Mouse (Mus musculus) midbrain, embryonic 14.5 days (tissue): Measurements from ENCODE around the gene Kcna4. TPM values are rescaled to one million over a fixed set of nuclear protein-coding genes. Genes with fewer than 3 reads are reported as not detected.

Experiments used
- ATAC-seq: fragments of 200-750 bp; cut with Nextera tagmentation; 2 replicates; pipeline ENCODE4 v1.8.0; 2017; ENCODE audit warnings: moderate number of reproducible peaks, moderate library complexity; ENCODE audit not compliant: low FRiP score, low TSS enrichment
- DNase-seq: peaks from one replicate; pipeline ENCODE4 v3.0.0-alpha.2; 2015
- H3K27ac ChIP-seq: fragments of 300-500 bp; sonication (generic); replicated peaks from 2 replicates; pipeline ENCODE4 v1.5.1; 2014; ENCODE audit warnings: mild to moderate bottlenecking, low read depth, low read length, moderate library complexity
- H3K27me3 ChIP-seq: fragments of 300-500 bp; sonication (generic); 2 replicates; pipeline ENCODE4 v1.6.1; 2014; ENCODE audit warnings: low read length, control low read depth, mixed read lengths; ENCODE audit not compliant: control insufficient read depth, insufficient read depth
- H3K36me3 ChIP-seq: fragments of 300-500 bp; sonication (generic); 2 replicates; pipeline ENCODE4 v1.6.1; 2014; ENCODE audit warnings: low read length, control low read depth; ENCODE audit not compliant: control insufficient read depth, insufficient read depth
- H3K4me1 ChIP-seq: fragments of 300-500 bp; sonication (generic); 2 replicates; pipeline ENCODE4 v1.6.1; 2014; ENCODE audit warnings: mild to moderate bottlenecking, antibody characterized with exemption, low read length, control low read depth; ENCODE audit not compliant: control insufficient read depth, insufficient read depth
- H3K4me2 ChIP-seq: fragments of 300-500 bp; sonication (generic); 2 replicates; pipeline ENCODE4 v1.6.1; 2014; ENCODE audit warnings: mild to moderate bottlenecking, low read length, moderate library complexity
- H3K4me3 ChIP-seq: fragments of 300-500 bp; sonication (generic); replicated peaks from 2 replicates; pipeline ENCODE4 v1.5.1; 2014; ENCODE audit warnings: low read depth, low read length
- H3K9ac ChIP-seq: fragments of 300-500 bp; sonication (generic); replicated peaks from 2 replicates; pipeline ENCODE4 v1.6.1; 2014; ENCODE audit warnings: mild to moderate bottlenecking, low read length, moderate library complexity
- H3K9me3 ChIP-seq: fragments of 300-500 bp; sonication (generic); 2 replicates; pipeline ENCODE4 v1.6.1; 2016; ENCODE audit warnings: low read length, control low read depth, mixed read lengths; ENCODE audit not compliant: control insufficient read depth
- WGBS: fragments of 180-500 bp; shearing (Covaris S2); extraction: QIAGEN DNeasy Blood & Tissue Kit; methylation state at CpG from one replicate; pipeline ENCODE4 v1.1.7; 2014; 5-methylcytosine and 5-hydroxymethylcytosine counted together
- polyA plus RNA-seq: library from polyadenylated mRNA; unstranded; fragments of >200 nt; fragmentation: Nextera tagmentation; extraction: Ambion mirVana; gene quantifications from 2 replicates; pipeline ENCODE4 v1.2.1, GENCODE M21; 2014

Gene Kcna4
- 5.2 and 5.7 TPM in 2 replicates for polyA plus RNA-seq

DNA sequence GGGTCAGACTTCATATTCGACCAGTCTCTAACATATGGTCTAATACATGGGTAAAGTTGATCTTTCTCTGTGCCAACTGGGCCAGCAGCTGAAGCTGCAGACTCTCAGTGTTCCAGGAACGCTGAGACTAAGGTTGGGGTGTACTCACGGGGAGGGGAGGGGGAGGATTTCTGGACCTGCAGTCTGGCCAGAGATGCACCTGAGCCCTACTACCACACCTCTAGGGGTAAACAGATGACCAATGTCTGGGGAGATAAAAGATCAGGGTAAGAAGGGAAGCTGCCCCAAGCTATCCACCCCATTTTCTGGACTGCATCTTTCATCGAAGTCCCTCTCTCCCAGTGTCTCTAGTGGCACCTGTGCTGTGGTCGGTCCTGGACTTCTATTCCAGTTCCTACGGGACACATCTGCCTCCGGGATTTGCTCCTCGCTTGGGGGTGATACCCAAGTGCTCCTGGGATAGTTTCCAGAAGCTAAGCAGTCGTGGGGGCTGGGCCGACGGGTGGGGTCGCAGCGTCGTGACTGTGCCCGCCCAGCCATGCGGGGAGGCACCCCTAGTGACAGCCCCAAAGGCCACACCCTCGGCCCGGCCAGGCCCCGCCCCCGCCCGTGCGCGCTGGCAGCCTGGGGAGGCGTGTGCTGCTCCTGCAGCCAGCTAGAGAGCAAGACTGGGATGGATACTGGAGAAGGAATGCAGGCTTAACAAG, at the start of gene Kcna4:
Gene Kcna4, plus strand, starts transcription at position 650 of the 707 bp plus-strand sequence.
- H3K36me3 ChIP-seq, result no peaks in the 10 kb centered on the region; the same call in 1 of the 2 replicates
- ATAC-seq (peak; percentile 94), DNase-seq (peak; percentile 84)
- H3K9me3 ChIP-seq, result no peaks in the 10 kb centered on the region
- H3K27me3 ChIP-seq, result no peaks in the 10 kb centered on the region
- H3K4me1 ChIP-seq, result 0 out of 2 replicates have a peak, but pooled peaks cover 3% of the 10 kb centered on the region
- H3K4me2 ChIP-seq, result peak within 1 kb of the TSS; percentile 76
- WGBS, result 5% methylated on average over 24 of the region's 24 CpGs
- peak within 1 kb of the TSS; percentile 63 for H3K9ac ChIP-seq
- peak within 1 kb of the TSS; percentile 49 for H3K4me3 ChIP-seq
- peak within 1 kb of the TSS; percentile 61; the same call in 1 of the 2 replicates for H3K27ac ChIP-seq

DNA sequence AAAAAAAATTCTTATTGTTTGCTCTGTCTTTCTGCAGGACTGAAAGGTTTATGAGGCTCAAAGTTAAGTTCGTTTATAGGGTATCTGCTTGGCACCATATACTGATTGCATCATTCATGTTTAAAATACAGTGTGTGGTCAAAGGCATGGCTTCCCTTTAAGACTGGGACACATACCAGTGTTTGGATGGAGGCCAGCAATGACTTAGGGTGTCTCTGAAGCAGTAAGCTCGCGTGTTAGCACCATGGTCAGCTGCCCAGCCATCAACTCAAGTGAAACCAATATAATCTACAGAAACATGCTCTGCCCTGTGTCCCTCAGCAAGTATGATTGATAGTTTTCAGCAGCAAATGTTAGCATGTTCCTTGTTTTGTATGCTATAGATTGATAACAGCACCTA, 32.3 kb upstream of the Kcna4 start:
- no peak overlapping the region for H3K4me2 ChIP-seq
- ATAC-seq (no peak), DNase-seq (no peak)
- H3K27me3 ChIP-seq, result no peaks in the 10 kb centered on the region
- no peak overlapping the region for H3K4me3 ChIP-seq
- no peaks in the 10 kb centered on the region for H3K9me3 ChIP-seq
- no peaks in the 10 kb centered on the region for H3K4me1 ChIP-seq
- no peak overlapping the region for H3K27ac ChIP-seq
- H3K9ac ChIP-seq, result no peak overlapping the region
- no peaks in the 10 kb centered on the region for H3K36me3 ChIP-seq
- WGBS, result 81% methylated on average over 3 of the region's 3 CpGs

DNA sequence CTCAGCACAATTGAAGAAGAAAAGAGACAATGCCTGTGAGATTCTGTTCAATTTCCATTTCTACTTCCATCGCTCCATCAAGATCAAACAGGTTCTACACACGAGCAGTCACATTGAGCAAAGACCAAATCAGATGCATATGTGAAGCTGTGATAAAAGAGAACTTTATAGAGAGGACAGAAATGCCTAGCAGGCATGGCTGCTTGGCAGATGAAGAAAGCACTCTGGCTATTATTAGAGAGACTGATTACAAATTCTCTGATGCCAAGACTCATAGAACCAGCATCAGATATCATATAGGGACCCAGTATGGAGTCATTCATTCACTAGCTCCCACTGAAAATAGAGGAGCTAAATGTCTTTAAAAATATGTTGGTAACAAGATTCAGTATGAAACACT, 24.2 kb upstream of the Kcna4 start:
- Histone ChIP-seq H3K9me3 (no peaks in the 10 kb centered on the region), H3K4me1 (no peaks in the 10 kb centered on the region), H3K27me3 (no peaks in the 10 kb centered on the region), H3K4me3 (no peak overlapping the region), H3K9ac (no peak overlapping the region), H3K4me2 (no peak overlapping the region), H3K27ac (no peak overlapping the region), H3K36me3 (no peaks in the 10 kb centered on the region)
- DNase-seq (no peak), ATAC-seq (no peak)
- WGBS, result 53% methylated on average over 2 of the region's 2 CpGs

DNA sequence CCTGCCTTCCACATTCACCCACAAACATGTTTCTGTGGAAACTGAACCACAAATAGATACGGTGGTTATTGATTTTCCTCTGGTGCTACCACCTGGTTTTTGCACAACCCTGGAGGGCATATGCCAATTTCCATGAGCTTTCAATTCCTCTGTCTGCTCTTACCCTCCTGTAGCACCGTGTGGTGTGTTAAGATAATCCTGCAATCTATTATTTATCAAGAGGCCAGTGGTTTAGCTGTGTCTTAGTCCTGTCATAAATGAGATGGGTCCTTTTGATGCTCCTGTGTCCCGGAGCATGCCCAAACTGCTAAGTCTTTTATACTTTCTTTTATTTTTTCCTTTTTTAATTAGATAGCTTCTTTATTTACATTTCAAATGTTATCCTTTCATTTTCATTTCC, 20.4 kb upstream of the Kcna4 start:
- 48% methylated on average over 3 of the region's 3 CpGs for WGBS
- Histone ChIP-seq H3K4me2 (no peak overlapping the region), H3K27ac (no peak overlapping the region), H3K4me1 (no peaks in the 10 kb centered on the region), H3K36me3 (no peaks in the 10 kb centered on the region), H3K9ac (no peak overlapping the region), H3K27me3 (no peaks in the 10 kb centered on the region), H3K4me3 (no peak overlapping the region), H3K9me3 (no peaks in the 10 kb centered on the region)
- peak; percentile 9 for DNase-seq
- peak; percentile 64; the same call in 1 of the 2 replicates for ATAC-seq

DNA sequence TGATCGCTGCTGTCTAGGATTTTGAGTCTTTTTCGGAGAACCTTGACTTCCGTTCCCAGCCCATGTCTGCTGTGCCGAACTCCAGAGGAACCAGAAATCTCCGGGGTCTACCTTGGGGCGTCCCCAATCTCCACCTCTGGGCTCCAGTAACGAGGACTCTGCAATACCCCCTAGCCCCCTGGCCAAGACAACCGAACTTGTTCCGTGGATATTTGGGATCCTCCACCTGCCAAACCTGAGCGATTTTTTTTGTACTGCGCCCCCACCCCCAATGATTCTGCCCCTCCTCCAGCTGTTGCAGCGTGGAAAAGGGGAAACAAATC, 219 bp downstream of the Kcna4 start:
- H3K4me2 ChIP-seq, result peak overlapping the region; percentile 76
- H3K9me3 ChIP-seq, result no peaks in the 10 kb centered on the region
- no peaks in the 10 kb centered on the region; the same call in 1 of the 2 replicates for H3K36me3 ChIP-seq
- DNase-seq (no peak), ATAC-seq (peak; percentile 68)
- 0 out of 2 replicates have a peak, but pooled peaks cover 3% of the 10 kb centered on the region for H3K4me1 ChIP-seq
- H3K9ac ChIP-seq, result peak overlapping the region; percentile 63
- no peaks in the 10 kb centered on the region for H3K27me3 ChIP-seq
- WGBS, result under 1% methylated on average over 12 of the region's 12 CpGs
- H3K4me3 ChIP-seq, result peak overlapping the region; percentile 49
- H3K27ac ChIP-seq, result no peak overlapping the region

DNA sequence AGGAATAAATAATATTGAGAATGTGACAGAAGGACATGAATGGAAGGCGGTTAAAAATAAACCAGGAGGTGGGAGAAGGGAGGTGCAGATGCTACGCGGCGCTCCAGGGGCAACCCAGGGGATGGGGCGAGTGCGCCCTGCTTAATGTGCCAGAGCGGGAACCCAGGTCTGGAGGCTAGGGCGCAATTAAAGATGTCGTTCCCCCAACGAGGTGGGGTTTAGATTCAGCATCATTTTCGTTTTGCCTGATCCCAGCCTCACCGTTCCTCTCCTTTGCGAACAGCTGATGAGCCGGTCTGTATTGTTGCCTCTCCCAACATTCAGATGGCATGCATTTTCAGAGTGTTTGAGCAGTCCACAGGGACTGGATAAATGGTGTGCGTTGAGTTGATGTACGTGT, 703 bp downstream of the Kcna4 start:
- Histone ChIP-seq H3K9me3 (no peaks in the 10 kb centered on the region), H3K36me3 (no peaks in the 10 kb centered on the region; the same call in 1 of the 2 replicates), H3K4me3 (peak overlapping the region; percentile 49), H3K4me1 (0 out of 2 replicates have a peak, but pooled peaks cover 3% of the 10 kb centered on the region), H3K9ac (peak overlapping the region; percentile 63), H3K27me3 (no peaks in the 10 kb centered on the region), H3K4me2 (peak overlapping the region; percentile 76), H3K27ac (peak overlapping the region; percentile 61; the same call in 1 of the 2 replicates)
- DNase-seq, result peak; percentile 64
- WGBS, result 2% methylated on average over 16 of the region's 16 CpGs
- no peak; the same call in 1 of the 2 replicates for ATAC-seq

DNA sequence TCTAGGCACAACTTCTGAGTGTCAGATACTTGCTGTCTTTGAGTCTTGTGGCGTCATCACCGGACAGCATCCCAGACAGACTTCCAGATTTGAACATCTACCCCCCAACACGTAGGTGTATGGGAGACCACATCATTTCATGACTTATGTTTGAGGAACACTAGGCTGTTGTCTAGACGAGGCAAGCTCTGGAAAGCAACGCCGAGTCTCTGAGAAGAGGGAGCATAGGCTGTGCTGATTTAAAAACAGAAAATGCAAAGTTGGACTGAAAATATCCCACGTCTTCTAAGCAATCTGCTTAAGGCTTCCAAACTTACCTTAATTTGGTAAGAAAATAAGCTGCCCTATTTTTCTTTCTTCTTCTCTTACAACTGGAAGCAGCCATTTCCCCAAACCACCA, 4.1 kb downstream of the Kcna4 start:
- H3K9ac ChIP-seq, result no peak overlapping the region
- DNase-seq (no peak), ATAC-seq (no peak)
- H3K9me3 ChIP-seq, result no peaks in the 10 kb centered on the region
- no peak overlapping the region for H3K27ac ChIP-seq
- H3K4me2 ChIP-seq, result no peak overlapping the region
- H3K36me3 ChIP-seq, result no peaks in the 10 kb centered on the region; the same call in 1 of the 2 replicates
- no peaks in the 10 kb centered on the region for H3K27me3 ChIP-seq
- H3K4me3 ChIP-seq, result no peak overlapping the region
- 0 out of 2 replicates have a peak, but pooled peaks cover 3% of the 10 kb centered on the region for H3K4me1 ChIP-seq
- 92% methylated on average over 7 of the region's 7 CpGs for WGBS

DNA sequence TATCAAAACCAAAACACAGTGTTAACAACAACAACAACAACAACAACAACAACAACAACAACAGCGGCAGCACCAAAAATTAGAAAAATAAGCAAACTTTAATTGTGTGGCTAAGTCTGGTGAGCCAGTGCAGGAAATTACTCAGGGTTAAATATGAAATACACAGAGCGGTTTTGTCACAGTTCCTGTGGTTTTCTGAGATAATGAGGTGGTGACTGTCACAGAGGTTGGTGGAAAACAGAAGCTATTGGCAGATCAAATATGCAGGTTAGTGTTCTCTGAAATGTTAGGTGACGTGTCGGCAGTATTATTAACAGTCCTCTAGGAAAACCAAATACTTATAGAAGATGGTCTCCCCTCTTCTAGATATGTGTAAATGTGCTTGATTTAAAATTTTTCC, 11.4 kb downstream of the Kcna4 start:
- Histone ChIP-seq H3K4me1 (no peaks in the 10 kb centered on the region), H3K4me2 (no peak overlapping the region), H3K27me3 (no peaks in the 10 kb centered on the region), H3K36me3 (no peaks in the 10 kb centered on the region), H3K9me3 (no peaks in the 10 kb centered on the region), H3K4me3 (no peak overlapping the region), H3K27ac (no peak overlapping the region), H3K9ac (no peak overlapping the region)
- no peak for ATAC-seq
- DNase-seq, result no peak
- WGBS, result 88% methylated on average over 4 of the region's 4 CpGs

DNA sequence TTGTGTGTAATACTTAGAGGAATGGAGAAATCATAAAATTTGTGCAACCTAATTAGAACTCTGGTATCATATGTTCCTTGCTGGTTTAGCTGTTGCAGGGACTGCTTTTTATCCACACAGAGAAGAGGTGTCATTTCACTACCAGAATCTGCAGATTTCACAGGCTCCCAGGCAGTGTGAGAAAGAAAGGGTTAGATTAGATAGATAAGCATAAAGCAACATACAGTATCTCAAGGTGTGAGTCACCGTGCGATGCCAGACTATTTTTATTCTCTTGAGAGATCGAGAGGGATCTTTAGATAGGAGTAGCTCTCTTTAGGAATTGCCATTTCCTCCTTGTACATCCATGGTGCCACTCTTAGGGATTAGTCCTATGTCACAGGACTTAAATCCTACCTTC, 14.3 kb downstream of the Kcna4 start:
- H3K4me3 ChIP-seq, result no peak overlapping the region
- ATAC-seq (no peak), DNase-seq (no peak)
- no peak overlapping the region for H3K4me2 ChIP-seq
- H3K27me3 ChIP-seq, result no peaks in the 10 kb centered on the region
- no peak overlapping the region for H3K9ac ChIP-seq
- 81% methylated on average over 3 of the region's 3 CpGs for WGBS
- H3K4me1 ChIP-seq, result no peaks in the 10 kb centered on the region
- no peaks in the 10 kb centered on the region for H3K9me3 ChIP-seq
- H3K36me3 ChIP-seq, result no peaks in the 10 kb centered on the region
- no peak overlapping the region for H3K27ac ChIP-seq
